Mouse (Mus musculus) lung, postnatal 0 days (tissue): ENCODE data around the gene Smim23.

Experiments used
- CTCF ChIP-seq: IDR thresholded peaks from 2 replicates; pipeline ENCODE4 v1.5.1; 2016; ENCODE audit warnings: antibody characterized with exemption, mild to moderate bottlenecking
- EP300 ChIP-seq: IDR thresholded peaks from 2 replicates; pipeline ENCODE4 v1.6.1; 2016; ENCODE audit warnings: antibody characterized with exemption, mild to moderate bottlenecking, control low read depth

- TF ChIP-seq CTCF (no peak), EP300 (no peak)
These were observed 55.6 kb downstream of the Smim23 start for GRCm38 (mm10) chr11:32768642-32769343.
